Mouse (Mus musculus) frontal cortex, postnatal 14 days (tissue): Measurements from ENCODE around the gene Gm5767.

Experiments
- DNase-seq, 2 experiments: peaks; one replicate each; pipeline ENCODE4 v3.0.0; 2022; ENCODE audit warnings: low spot score in 2 of 2

The Gm5767 gene

GRCm38 (mm10) chr16:8680470-8680869 lies at the start of gene Gm5767:
TSS of gene Gm5767 (plus strand) at chr16:8680770.
- DNase-seq = no peak

DNA sequence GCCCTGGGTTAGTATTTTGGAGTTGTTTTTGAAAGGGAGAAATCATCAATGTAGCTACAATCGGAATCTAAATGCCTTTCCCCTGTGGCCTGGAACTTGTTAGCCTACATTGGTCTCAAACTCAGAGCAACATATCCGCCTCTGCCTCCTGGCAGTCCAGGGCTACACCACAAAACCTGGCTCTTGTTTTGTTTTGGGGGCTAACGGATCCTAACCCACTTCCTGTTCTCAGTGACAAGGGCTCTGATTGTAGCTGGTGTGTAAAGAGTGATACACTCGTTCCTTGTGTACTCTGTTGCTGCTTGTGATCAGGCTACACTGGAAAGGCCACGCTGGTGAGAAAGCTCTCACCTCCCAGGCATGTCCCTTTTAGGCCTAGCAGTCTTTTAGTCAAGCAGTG lies 49.1 kb upstream of the Gm5767 start:
- DNase-seq = no peak

GRCm38 (mm10) chr16:8636867-8637216 lies 43.7 kb upstream of the Gm5767 start:
- no peak for DNase-seq

GRCm38 (mm10) chr16:8637217-8638051 lies 43.1 kb upstream of the Gm5767 start, which contains the start of the genes Pmm2 and Tmem186:
TSS of gene Pmm2 (plus strand) at chr16:8637674.
TSS of gene Tmem186 (minus strand) at chr16:8637712.
- DNase-seq = peak; percentile 79 to 83

GRCm38 (mm10) chr16:8638131-8638530 lies 42.4 kb upstream of the Gm5767 start:
- no peak for DNase-seq

DNA sequence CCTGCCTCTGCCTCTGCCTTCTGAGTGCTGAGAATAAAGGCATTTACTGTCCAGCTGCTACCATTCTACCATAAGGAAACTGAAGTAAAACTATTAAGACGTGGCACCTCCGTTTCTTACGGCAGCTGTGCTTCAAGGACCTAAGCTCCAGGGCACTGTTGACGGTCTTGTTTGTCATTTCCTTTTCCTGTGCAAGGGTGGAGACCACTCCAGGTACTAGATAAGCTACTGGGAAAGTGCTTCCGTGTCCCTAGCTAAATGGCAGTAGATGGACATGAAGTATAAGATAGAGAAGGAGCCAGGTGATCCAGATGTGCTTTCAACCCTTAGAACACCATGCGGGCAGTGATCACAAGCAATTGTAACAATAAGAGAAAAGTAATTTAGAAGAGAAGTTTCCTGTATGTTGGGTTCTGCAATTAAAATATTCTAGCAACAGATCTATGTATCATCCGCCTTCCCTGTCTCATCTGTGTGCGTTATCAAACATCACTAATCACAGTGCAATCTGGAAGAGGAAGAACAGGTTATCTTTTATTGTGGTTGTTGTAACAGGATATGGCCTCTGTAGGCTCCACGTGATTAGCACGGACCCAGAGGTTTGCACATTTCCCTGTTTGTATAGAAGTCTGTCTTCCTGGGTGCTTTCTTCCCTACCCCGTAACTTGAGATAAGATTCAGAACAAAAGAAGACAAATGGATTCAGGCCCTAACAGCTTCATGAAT lies 40.9 kb upstream of the Gm5767 start:
- DNase-seq = no peak

DNA sequence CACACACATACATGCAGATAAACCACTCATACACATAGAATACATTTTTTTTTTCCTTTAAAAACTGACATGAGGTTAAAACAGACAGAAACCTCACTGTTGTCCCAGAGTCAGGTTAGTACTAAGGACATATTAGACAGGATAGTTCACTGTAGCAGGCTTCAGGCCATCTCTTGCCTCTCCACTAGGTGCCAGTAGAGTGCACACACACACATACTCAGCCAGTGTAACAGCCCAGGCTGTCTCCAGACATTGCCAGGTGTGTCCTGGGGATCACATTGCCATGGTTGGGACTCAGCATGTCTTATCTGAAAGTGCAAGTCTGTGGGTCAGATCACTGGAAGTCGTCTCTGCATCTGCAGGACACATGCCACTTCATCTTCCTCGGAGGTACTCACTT lies 36.7 kb upstream of the Gm5767 start:
- no peak for DNase-seq

DNA sequence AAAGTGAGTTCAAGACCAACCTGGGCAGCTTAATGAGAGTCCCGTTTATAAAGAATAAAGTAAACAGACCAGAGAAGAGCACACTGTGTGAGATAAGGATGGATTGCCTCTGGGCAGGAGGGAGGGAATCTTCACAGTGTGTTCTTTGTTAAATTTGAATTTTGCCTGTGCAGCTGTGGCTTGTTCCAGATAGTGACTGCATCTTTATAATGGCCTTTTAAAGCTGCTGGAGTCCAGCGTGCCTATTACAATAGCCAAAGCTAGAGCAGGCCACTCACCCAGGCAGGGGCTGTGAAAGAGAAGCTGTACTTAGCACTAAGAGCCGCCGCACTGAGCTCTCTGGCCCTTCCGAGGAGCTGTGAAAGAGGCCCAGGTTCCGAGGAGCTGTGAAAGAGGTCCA lies 35.0 kb upstream of the Gm5767 start:
- DNase-seq = no peak

- DNase-seq = no peak
Measured at GRCm38 (mm10) chr16:8650007-8650406, 30.6 kb upstream of the Gm5767 start.

GRCm38 (mm10) chr16:8655108-8655507 lies 25.5 kb upstream of the Gm5767 start:
- DNase-seq = no peak

GRCm38 (mm10) chr16:8655599-8655998 lies 25.0 kb upstream of the Gm5767 start:
- no peak for DNase-seq

DNA sequence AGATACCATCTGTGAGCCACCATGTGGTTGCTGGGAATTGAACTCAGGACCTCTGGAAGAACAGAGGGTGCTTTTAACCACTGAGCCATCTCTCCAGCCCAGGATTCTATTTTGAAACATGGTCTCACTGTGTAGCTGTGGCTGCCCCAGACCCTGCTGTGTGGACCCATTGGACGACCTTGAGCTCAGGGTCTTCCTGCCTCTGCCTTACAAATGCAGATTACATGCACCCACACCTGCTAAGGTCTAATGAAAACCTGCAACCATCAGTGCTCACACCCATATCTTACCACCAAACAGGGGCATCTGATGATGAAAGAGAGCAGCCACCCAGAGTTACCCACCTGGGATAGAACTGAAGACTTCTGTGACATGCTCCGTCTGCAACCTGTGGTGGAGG lies 24.3 kb upstream of the Gm5767 start:
- DNase-seq = no peak

- no peak for DNase-seq
Measured at GRCm38 (mm10) chr16:8658349-8658748, 22.2 kb upstream of the Gm5767 start.

- DNase-seq = no peak
Measured at GRCm38 (mm10) chr16:8658764-8659163, 21.8 kb upstream of the Gm5767 start.

- no peak for DNase-seq
Measured at GRCm38 (mm10) chr16:8663022-8663421, 17.5 kb upstream of the Gm5767 start.

GRCm38 (mm10) chr16:8663606-8664539 lies 16.7 kb upstream of the Gm5767 start:
- DNase-seq = no peak

DNA sequence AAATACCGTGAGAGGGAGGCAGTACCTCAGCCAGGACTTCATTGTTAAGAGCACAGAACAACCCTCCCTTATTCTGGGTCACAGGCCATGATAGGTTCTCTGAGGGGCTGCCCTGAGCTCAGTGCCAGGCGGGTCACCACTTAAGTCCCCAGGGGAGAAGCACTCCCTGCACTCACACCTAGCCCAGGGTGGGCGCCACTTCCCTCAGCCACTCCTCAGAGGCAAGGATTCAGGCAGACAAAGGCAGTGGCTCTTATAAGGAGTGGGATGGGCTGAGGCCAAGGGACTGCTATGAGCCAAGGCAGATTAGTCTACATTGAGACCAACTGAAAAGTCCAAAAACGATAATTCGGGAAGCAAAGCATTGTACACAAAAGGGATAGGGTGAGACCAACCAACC lies 15.2 kb upstream of the Gm5767 start:
- DNase-seq = no peak

DNA sequence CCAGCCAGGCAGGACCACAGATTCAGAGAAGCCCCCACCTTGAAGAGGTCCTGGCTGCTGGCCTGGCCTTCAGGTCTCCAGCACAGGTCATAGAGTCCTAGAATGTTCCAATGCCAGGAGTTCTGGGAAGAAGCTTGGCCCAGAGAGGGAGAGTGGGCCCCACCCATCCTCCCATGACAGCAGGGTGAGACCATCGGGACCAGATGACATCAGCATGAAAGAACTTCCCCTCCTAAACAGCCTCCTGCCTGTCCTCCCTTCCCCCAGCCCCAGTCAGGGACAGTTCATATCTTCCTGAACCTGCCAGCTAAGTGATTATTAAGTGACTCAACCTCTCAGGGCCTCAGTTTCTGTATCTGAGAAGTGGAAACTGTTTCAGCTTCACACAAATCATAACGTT lies 14.1 kb upstream of the Gm5767 start:
- DNase-seq = no peak

DNA sequence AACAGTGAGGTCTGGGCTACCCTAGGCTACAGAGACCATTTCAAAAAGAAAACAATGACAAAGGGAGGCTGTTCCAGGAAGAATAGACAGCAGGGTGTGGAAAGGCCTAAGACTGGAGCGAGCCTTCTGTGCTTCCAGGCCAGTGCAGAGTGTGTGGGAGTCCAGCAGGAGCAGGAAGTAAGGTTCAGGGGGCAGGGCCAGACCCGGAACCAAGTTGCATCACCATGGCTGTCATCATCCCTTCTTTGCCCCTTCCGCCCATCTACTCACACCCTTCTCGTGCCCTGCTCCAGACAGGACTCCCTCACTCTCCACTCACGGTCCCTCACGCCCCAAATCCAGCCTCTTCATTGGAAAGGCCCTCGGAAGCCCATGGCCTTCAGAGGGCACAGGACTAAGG lies 13.3 kb upstream of the Gm5767 start:
- no peak for DNase-seq

GRCm38 (mm10) chr16:8667814-8668213 lies 12.8 kb upstream of the Gm5767 start:
- no peak for DNase-seq

DNA sequence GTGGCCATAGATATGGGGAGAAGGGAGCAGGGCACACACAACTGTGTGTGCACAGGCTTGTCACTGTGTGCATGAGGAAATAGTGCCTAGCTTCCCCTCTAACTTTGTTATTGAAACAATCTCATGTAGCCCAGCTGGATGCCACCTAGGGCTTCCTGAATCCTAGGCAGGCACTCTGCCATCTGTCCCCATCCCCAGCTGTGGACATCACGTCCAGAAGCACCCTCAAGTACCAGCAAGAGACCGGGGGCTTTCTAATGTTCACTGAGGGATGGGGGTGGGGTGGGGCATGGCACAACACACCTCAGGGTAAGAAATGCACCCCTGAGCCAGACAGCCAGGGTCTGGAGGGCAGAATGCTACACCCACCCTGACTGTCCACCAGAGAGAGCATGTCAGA lies 12.2 kb upstream of the Gm5767 start:
- no peak for DNase-seq

GRCm38 (mm10) chr16:8669432-8669831 lies 11.1 kb upstream of the Gm5767 start:
- no peak for DNase-seq
